8 mouse cellular contexts compared by ENCODE assay signal in the genomic region with DNA sequence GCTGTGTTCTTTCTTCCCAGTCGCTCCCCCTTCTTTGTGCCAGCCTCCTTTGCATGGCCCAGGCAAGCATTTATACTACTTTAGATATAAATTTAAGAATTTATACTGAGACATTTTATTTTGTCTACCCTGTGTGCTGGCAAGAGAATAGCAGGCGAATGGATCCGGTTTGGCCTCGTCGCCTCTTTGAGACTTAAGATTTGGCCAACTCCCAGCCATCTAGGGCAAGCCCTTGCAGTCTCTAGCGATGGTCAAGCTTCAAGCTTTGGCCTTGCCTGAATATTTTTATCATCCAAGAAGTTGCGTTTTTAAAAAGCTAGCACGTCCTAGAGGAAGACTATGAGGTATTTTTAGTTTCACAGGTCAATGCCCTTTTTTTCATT. TPM values are rescaled to one million over a fixed set of nuclear protein-coding genes. Genes with fewer than 3 reads are reported as not detected.
A peak's percentile ranks its signal among the peaks of the same experiment; 100 is the strongest.
DNase-seq lines count a peak whose midpoint lies in the region; ATAC-seq lines count a peak whose summit lies in the region.

No protein-coding gene starts in this region.

- WGBS in kidney, embryonic 14.5 days: 4% methylated on average over 8 of the region's 8 CpGs
- 11% methylated on average over 8 of the region's 8 CpGs for WGBS in embryonic facial prominence, embryonic 11.5 days
- WGBS in intestine, embryonic 15.5 days: 7% methylated on average over 8 of the region's 8 CpGs
- 5% methylated on average over 8 of the region's 8 CpGs for WGBS in midbrain, embryonic 14.5 days

- no peaks in the 10 kb centered on the region for H3K9me3 ChIP-seq in kidney, embryonic 14.5 days (ENCODE audit: control insufficient read depth, low read length)
- no peaks in the 10 kb centered on the region for H3K9me3 ChIP-seq in embryonic facial prominence, embryonic 11.5 days (replicated peaks; ENCODE audit: control insufficient read depth, low read length)
- no peaks in the 10 kb centered on the region for H3K9me3 ChIP-seq in intestine, embryonic 15.5 days
- no peaks in the 10 kb centered on the region for H3K9me3 ChIP-seq in midbrain, embryonic 14.5 days (ENCODE audit: control insufficient read depth, low read length)

- peak overlapping the region; percentile 66 for H3K4me2 ChIP-seq in kidney, embryonic 14.5 days (replicated peaks; ENCODE audit: low read depth, low read length)
- peak overlapping the region; percentile 28 for H3K4me2 ChIP-seq in embryonic facial prominence, embryonic 11.5 days (ENCODE audit: low read depth, low read length)
- H3K4me2 ChIP-seq in intestine, embryonic 15.5 days (replicated peaks): peak overlapping the region; percentile 71
- H3K4me2 ChIP-seq in midbrain, embryonic 14.5 days (ENCODE audit: low read length): peak overlapping the region; percentile 79

- H3K27ac ChIP-seq in kidney, embryonic 14.5 days (ENCODE audit: low read depth, low read length): peak overlapping the region; percentile 83
- H3K27ac ChIP-seq in embryonic facial prominence, embryonic 11.5 days (replicated peaks; ENCODE audit: low read depth, low read length): peak overlapping the region; percentile 78
- peak overlapping the region; percentile 83 for H3K27ac ChIP-seq in intestine, embryonic 15.5 days
- peak overlapping the region; percentile 88 for H3K27ac ChIP-seq in midbrain, embryonic 14.5 days (replicated peaks; ENCODE audit: low read depth, low read length)

- H3K27me3 ChIP-seq in kidney, embryonic 14.5 days (ENCODE audit: control insufficient read depth, insufficient read depth, low read length): no peaks in the 10 kb centered on the region
- no peaks in the 10 kb centered on the region for H3K27me3 ChIP-seq in embryonic facial prominence, embryonic 11.5 days (ENCODE audit: control insufficient read depth, insufficient read depth, low read length)
- no peaks in the 10 kb centered on the region for H3K27me3 ChIP-seq in intestine, embryonic 15.5 days (replicated peaks)
- H3K27me3 ChIP-seq in midbrain, embryonic 14.5 days (ENCODE audit: control insufficient read depth, insufficient read depth, low read length): no peaks in the 10 kb centered on the region

- peaks cover 2% of the 10 kb centered on the region; the same call in 1 of the 2 replicates for H3K36me3 ChIP-seq in kidney, embryonic 14.5 days (ENCODE audit: control insufficient read depth, insufficient read depth, low read length)
- no peaks in the 10 kb centered on the region for H3K36me3 ChIP-seq in embryonic facial prominence, embryonic 11.5 days (replicated peaks; ENCODE audit: control insufficient read depth, insufficient read depth, low read depth, low read length)
- H3K36me3 ChIP-seq in intestine, embryonic 15.5 days: no peaks in the 10 kb centered on the region
- no peaks in the 10 kb centered on the region for H3K36me3 ChIP-seq in midbrain, embryonic 14.5 days (ENCODE audit: control insufficient read depth, insufficient read depth, low read length)

- H3K4me3 ChIP-seq in kidney, embryonic 14.5 days (ENCODE audit: low read length): peak overlapping the region; percentile 74
- peak overlapping the region; percentile 74 for H3K4me3 ChIP-seq in embryonic facial prominence, embryonic 11.5 days (ENCODE audit: low read depth, low read length)
- peak overlapping the region; percentile 66 for H3K4me3 ChIP-seq in intestine, embryonic 15.5 days (replicated peaks)
- peak overlapping the region; percentile 80 for H3K4me3 ChIP-seq in midbrain, embryonic 14.5 days (replicated peaks; ENCODE audit: low read depth, low read length)

- ATAC-seq in kidney, embryonic 14.5 days (ENCODE audit: low FRiP score, low TSS enrichment): peak; percentile 41
- peak; percentile 15; the same call in 1 of the 2 replicates for ATAC-seq in embryonic facial prominence, embryonic 11.5 days (replicated peaks; ENCODE audit: insufficient number of reproducible peaks, low FRiP score, low TSS enrichment, low read depth)
- peak; percentile 9 for ATAC-seq in intestine, embryonic 15.5 days
- ATAC-seq in midbrain, embryonic 14.5 days (ENCODE audit: low FRiP score, low TSS enrichment): peak; percentile 44

- no peaks in the 10 kb centered on the region for H3K4me1 ChIP-seq in kidney, embryonic 14.5 days (ENCODE audit: control insufficient read depth, insufficient read depth, low read length)
- no peaks in the 10 kb centered on the region for H3K4me1 ChIP-seq in embryonic facial prominence, embryonic 11.5 days (ENCODE audit: control insufficient read depth, insufficient read depth, low read length)
- 0 out of 2 replicates have a peak, but pooled peaks cover 2% of the 10 kb centered on the region for H3K4me1 ChIP-seq in intestine, embryonic 15.5 days (replicated peaks)
- H3K4me1 ChIP-seq in midbrain, embryonic 14.5 days (ENCODE audit: control insufficient read depth, insufficient read depth, low read length): peaks cover 14% of the 10 kb centered on the region; the same call in 1 of the 2 replicates

- DNase-seq in kidney, postnatal 4 days: no peak
- DNase-seq in embryonic facial prominence, embryonic 11.5 days (ENCODE audit: low spot score): no peak
- DNase-seq in midbrain, embryonic 14.5 days: no peak
- DNase-seq in adrenal gland, postnatal 10 days: no peak
- no peak for DNase-seq in cerebellum, adult 11 months
- DNase-seq in layer of hippocampus, postnatal 25 days (ENCODE audit: extremely low spot score in 1 of 2, low spot score in 1 of 2): no peak

- peak overlapping the region; percentile 74 for H3K9ac ChIP-seq in kidney, embryonic 14.5 days (ENCODE audit: low read depth, low read length)
- H3K9ac ChIP-seq in embryonic facial prominence, embryonic 11.5 days (replicated peaks; ENCODE audit: low read length): peak overlapping the region; percentile 83
- peak overlapping the region; percentile 71 for H3K9ac ChIP-seq in intestine, embryonic 15.5 days
- peak overlapping the region; percentile 81 for H3K9ac ChIP-seq in midbrain, embryonic 14.5 days (replicated peaks; ENCODE audit: low read length)

RNA-seq across cellular contexts. Expression of gene Crot, which starts 0.4 kb away (rescaled TPM):
- polyA plus RNA-seq in kidney, embryonic 14.5 days (2014; fragmentation: Nextera tagmentation; extraction: Ambion mirVana): 37.2 and 48.9 TPM in 2 replicates
- polyA plus RNA-seq in embryonic facial prominence, embryonic 11.5 days (2014; fragmentation: Nextera tagmentation; extraction: Ambion mirVana): 50.1 and 51.8 TPM in 2 replicates
- polyA plus RNA-seq in intestine, embryonic 15.5 days (2015; fragmentation: Nextera tagmentation; extraction: Ambion mirVana): 51.6 and 55.3 TPM in 2 replicates
- 14.2 and 21.1 TPM in 2 replicates for polyA plus RNA-seq in midbrain, embryonic 14.5 days (2014; fragmentation: Nextera tagmentation; extraction: Ambion mirVana)
- total RNA-seq in adrenal gland, postnatal 10 days (2021): 100 to 1,000 TPM in 1 of 2 experiments, 10 to 100 TPM in 1; 82.2 to 158 TPM
- 10 to 100 TPM; 23.8 to 25.2 TPM for total RNA-seq in layer of hippocampus, postnatal 25 days (2021)

Comparison
In these comparisons a context has a peak if more than half of its experiments do, and no peak if none do; other contexts are left out.
1. H3K4me2 ChIP-seq: peak in every context shown above with its lines; median percentile 79 in midbrain, embryonic 14.5 days; 71 in intestine, embryonic 15.5 days; 66 in kidney, embryonic 14.5 days; 28 in embryonic facial prominence, embryonic 11.5 days.